Mouse (Mus musculus): ENCODE measurements at regions not wholly inside any gene's neighbourhood (a gene's known extent, or its start where the extent isn't known, plus 50 kb on each side); places are given as distances from the start of the nearest gene placed in this dataset.
A peak's percentile ranks its signal among the peaks of the same experiment; 100 is the strongest.

GRCm38 (mm10) chr15:97188545-97188944, 58.4 kb upstream of the Pced1b start:
- no peak for ATAC-seq (replicated peaks; ENCODE audit: low read depth, poor library complexity, severe bottlenecking)

GRCm38 (mm10) chr15:97187831-97188230, 59.1 kb upstream of the Pced1b start:
- no peak for ATAC-seq (replicated peaks; ENCODE audit: low read depth, poor library complexity, severe bottlenecking)

- no peak for ATAC-seq (replicated peaks; ENCODE audit: low read depth, poor library complexity, severe bottlenecking)
Observed at GRCm38 (mm10) chr15:97186034-97186433, 60.9 kb upstream of the Pced1b start.

- ATAC-seq (replicated peaks; ENCODE audit: low read depth, poor library complexity, severe bottlenecking): no peak
Observed at GRCm38 (mm10) chr15:97182617-97183038, 64.3 kb upstream of the Pced1b start.

GRCm38 (mm10) chr15:97180970-97181669, 65.8 kb upstream of the Pced1b start:
- ATAC-seq (replicated peaks; ENCODE audit: low read depth, poor library complexity, severe bottlenecking): no peak

GRCm38 (mm10) chr15:97178286-97178685, 68.6 kb upstream of the Pced1b start:
- no peak for ATAC-seq (replicated peaks; ENCODE audit: low read depth, poor library complexity, severe bottlenecking)

GRCm38 (mm10) chr15:97177806-97178205, 69.1 kb upstream of the Pced1b start:
- ATAC-seq (replicated peaks; ENCODE audit: low read depth, poor library complexity, severe bottlenecking): no peak

GRCm38 (mm10) chr15:97174989-97175388, 71.9 kb upstream of the Pced1b start:
- 0 out of 2 replicates have a peak, but pooled peaks have one; percentile 25 for ATAC-seq (replicated peaks; ENCODE audit: low read depth, poor library complexity, severe bottlenecking)

GRCm38 (mm10) chr15:97173233-97173632, 73.7 kb upstream of the Pced1b start:
- no peak for ATAC-seq (replicated peaks; ENCODE audit: low read depth, poor library complexity, severe bottlenecking)

- no peak for ATAC-seq (replicated peaks; ENCODE audit: low read depth, poor library complexity, severe bottlenecking)
Observed at GRCm38 (mm10) chr15:97170074-97170473, 76.8 kb upstream of the Pced1b start.

GRCm38 (mm10) chr15:97169381-97169780, 77.5 kb upstream of the Pced1b start:
- ATAC-seq (replicated peaks; ENCODE audit: low read depth, poor library complexity, severe bottlenecking): no peak

- ATAC-seq (replicated peaks; ENCODE audit: low read depth, poor library complexity, severe bottlenecking): no peak
Observed at GRCm38 (mm10) chr15:97167116-97167515, 79.8 kb upstream of the Pced1b start.

- ATAC-seq (replicated peaks; ENCODE audit: low read depth, poor library complexity, severe bottlenecking): no peak
Observed at GRCm38 (mm10) chr15:97164616-97165015, 82.3 kb upstream of the Pced1b start.

- ATAC-seq (replicated peaks; ENCODE audit: low read depth, poor library complexity, severe bottlenecking): no peak
Observed at GRCm38 (mm10) chr15:97163971-97164370, 82.9 kb upstream of the Pced1b start.

GRCm38 (mm10) chr15:97163090-97163489, 83.8 kb upstream of the Pced1b start:
- ATAC-seq (replicated peaks; ENCODE audit: low read depth, poor library complexity, severe bottlenecking): peak; percentile 45

GRCm38 (mm10) chr15:97162305-97162704, 84.6 kb upstream of the Pced1b start:
- no peak for ATAC-seq (replicated peaks; ENCODE audit: low read depth, poor library complexity, severe bottlenecking)

- no peak for ATAC-seq (replicated peaks; ENCODE audit: low read depth, poor library complexity, severe bottlenecking)
Observed at GRCm38 (mm10) chr15:97161530-97161929, 85.4 kb upstream of the Pced1b start.

GRCm38 (mm10) chr15:97152354-97152753, 94.6 kb upstream of the Pced1b start:
- no peak for ATAC-seq (replicated peaks; ENCODE audit: low read depth, poor library complexity, severe bottlenecking)

GRCm38 (mm10) chr15:97151793-97152192, 95.1 kb upstream of the Pced1b start:
- ATAC-seq (replicated peaks; ENCODE audit: low read depth, poor library complexity, severe bottlenecking): no peak

- no peak for ATAC-seq (replicated peaks; ENCODE audit: low read depth, poor library complexity, severe bottlenecking)
Observed at GRCm38 (mm10) chr15:97150983-97151735, 95.4 kb upstream of the Slc38a4 start.

GRCm38 (mm10) chr15:97141958-97142357, 86.2 kb upstream of the Slc38a4 start:
- ATAC-seq (replicated peaks; ENCODE audit: low read depth, poor library complexity, severe bottlenecking): no peak
